Mouse (Mus musculus) hindbrain, embryonic 14.5 days (tissue): Measurements from ENCODE around the gene Vmn1r215. TPM values are rescaled to one million over a fixed set of nuclear protein-coding genes. Genes with fewer than 3 reads are reported as not detected.
"Not testable (repeated sequence)": the region's sequence is repeated elsewhere in the genome, so short reads cannot be mapped to it uniquely, and the experiment has no call there.

Experiments
- ATAC-seq: fragments of 200-750 bp; cut with Nextera tagmentation; 2 replicates; pipeline ENCODE4 v1.8.0; 2017; ENCODE audit warnings: moderate number of reproducible peaks, mild to moderate bottlenecking, moderate TSS enrichment, moderate library complexity; ENCODE audit not compliant: low FRiP score
- DNase-seq: peaks from one replicate; pipeline ENCODE4 v3.0.0-alpha.2; 2015; ENCODE audit warnings: low spot score
- H3K27ac ChIP-seq: fragments of 300-500 bp; sonication (generic); 2 replicates; pipeline ENCODE4 v1.5.1; 2014; ENCODE audit warnings: mild to moderate bottlenecking, moderate library complexity
- H3K27me3 ChIP-seq: fragments of 300-500 bp; sonication (generic); 2 replicates; pipeline ENCODE4 v1.6.1; 2014; ENCODE audit warnings: mild to moderate bottlenecking, low read length, mixed read lengths; ENCODE audit not compliant: control insufficient read depth, insufficient read depth
- H3K36me3 ChIP-seq: fragments of 300-500 bp; sonication (generic); replicated peaks from 2 replicates; pipeline ENCODE4 v1.6.1; 2014; ENCODE audit not compliant: control insufficient read depth, insufficient read depth
- H3K4me1 ChIP-seq: fragments of 300-500 bp; sonication (generic); replicated peaks from 2 replicates; pipeline ENCODE4 v1.6.1; 2014; ENCODE audit warnings: antibody characterized with exemption, low read length, mixed read lengths; ENCODE audit not compliant: control insufficient read depth, insufficient read depth
- H3K4me2 ChIP-seq: fragments of 300-500 bp; sonication (generic); replicated peaks from 2 replicates; pipeline ENCODE4 v1.6.1; 2014; ENCODE audit warnings: mild to moderate bottlenecking, moderate library complexity
- H3K4me3 ChIP-seq: fragments of 300-500 bp; sonication (generic); replicated peaks from 2 replicates; pipeline ENCODE4 v1.5.1; 2014; ENCODE audit warnings: mild to moderate bottlenecking, low read length
- H3K9ac ChIP-seq: fragments of 300-500 bp; sonication (generic); 2 replicates; pipeline ENCODE4 v1.6.1; 2014
- H3K9me3 ChIP-seq: fragments of 300-500 bp; sonication (generic); 2 replicates; pipeline ENCODE4 v1.6.1; 2016; ENCODE audit warnings: low read length; ENCODE audit not compliant: control insufficient read depth
- WGBS: fragments of 180-500 bp; shearing (Covaris S2); extraction: QIAGEN DNeasy Blood & Tissue Kit; methylation state at CpG from one replicate; pipeline ENCODE4 v1.1.7; 2014; 5-methylcytosine and 5-hydroxymethylcytosine counted together
- polyA plus RNA-seq: library from polyadenylated mRNA; unstranded; fragments of >200 nt; fragmentation: Nextera tagmentation; extraction: Ambion mirVana; gene quantifications from 2 replicates; pipeline ENCODE4 v1.2.1, GENCODE M21; 2014

Vmn1r215 gene
- polyA plus RNA-seq = not detected in 2 replicates

DNA sequence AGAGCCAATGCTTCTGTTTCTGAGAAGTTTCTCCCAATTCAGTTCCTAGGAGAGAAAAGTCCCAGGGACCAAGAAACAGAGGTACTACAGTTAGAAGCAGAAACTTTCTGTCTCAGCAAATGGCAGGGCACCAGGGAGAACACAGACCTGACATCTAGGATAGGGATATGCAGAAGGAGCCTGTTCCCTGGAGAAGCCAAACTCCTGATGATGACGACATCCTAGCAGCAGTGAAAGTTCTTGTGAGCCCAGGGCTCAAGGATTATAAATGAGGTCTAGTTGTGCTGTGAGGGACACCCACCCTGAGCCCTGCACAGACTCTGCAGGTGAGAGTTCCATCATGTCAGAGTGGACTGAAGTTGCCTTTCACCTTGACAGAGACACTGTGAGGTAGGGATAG, at the start of gene Vmn1r215:
Vmn1r215 (plus strand) TSS at position 301 of the 400 bp plus-strand sequence.
- ATAC-seq (no peak), DNase-seq (no peak)
- Histone ChIP-seq H3K4me2 (no peak within 1 kb of the TSS), H3K9me3 (no peaks in the 10 kb centered on the region), H3K4me3 (no peak within 1 kb of the TSS), H3K27me3 (no peaks in the 10 kb centered on the region), H3K36me3 (no peaks in the 10 kb centered on the region), H3K4me1 (no peaks in the 10 kb centered on the region), H3K27ac (no peak within 1 kb of the TSS), H3K9ac (no peak within 1 kb of the TSS)
- 90% methylated on average over 1 of the region's 1 CpGs for WGBS

- no peak overlapping the region for H3K9ac ChIP-seq
- H3K27ac ChIP-seq = no peak overlapping the region
- H3K4me2 ChIP-seq = no peak overlapping the region
- H3K4me1 ChIP-seq = no peaks in the 10 kb centered on the region
- H3K9me3 ChIP-seq = no peaks in the 10 kb centered on the region
- no peaks in the 10 kb centered on the region for H3K36me3 ChIP-seq
- ATAC-seq (no peak), DNase-seq (no peak)
- no peak overlapping the region for H3K4me3 ChIP-seq
- no peaks in the 10 kb centered on the region for H3K27me3 ChIP-seq
Measured at GRCm38 (mm10) chr13:23018158-23018557, 49.7 kb upstream of the Vmn1r215 start.

DNA sequence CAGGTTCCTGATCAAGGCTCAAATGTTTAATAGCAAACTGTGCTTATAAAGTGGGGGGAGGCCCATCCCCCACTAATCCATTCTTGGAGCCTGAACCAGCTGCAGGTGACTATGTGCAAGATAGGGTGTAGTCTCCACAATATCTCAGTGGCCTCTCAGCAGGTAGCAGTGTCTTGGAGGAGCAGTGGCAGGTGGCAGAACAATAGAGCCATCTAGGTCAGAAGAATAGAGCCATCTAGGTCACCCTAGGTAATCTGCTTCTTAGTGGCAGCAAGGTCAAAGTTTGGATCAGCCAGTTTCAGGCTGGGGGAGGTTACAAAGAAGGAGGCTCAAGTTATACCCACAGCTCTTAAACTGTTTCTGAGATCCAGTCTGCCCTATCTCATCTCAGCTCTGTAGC, 43.0 kb upstream of the Vmn1r215 start:
- H3K36me3 ChIP-seq = no peaks in the 10 kb centered on the region
- no peak overlapping the region for H3K4me3 ChIP-seq
- DNase-seq = no peak
- no peak for ATAC-seq
- H3K9me3 ChIP-seq = no peaks in the 10 kb centered on the region
- H3K4me2 ChIP-seq = no peak overlapping the region
- no peak overlapping the region for H3K9ac ChIP-seq
- H3K27me3 ChIP-seq = no peaks in the 10 kb centered on the region
- H3K27ac ChIP-seq = no peak overlapping the region
- H3K4me1 ChIP-seq = no peaks in the 10 kb centered on the region

DNA sequence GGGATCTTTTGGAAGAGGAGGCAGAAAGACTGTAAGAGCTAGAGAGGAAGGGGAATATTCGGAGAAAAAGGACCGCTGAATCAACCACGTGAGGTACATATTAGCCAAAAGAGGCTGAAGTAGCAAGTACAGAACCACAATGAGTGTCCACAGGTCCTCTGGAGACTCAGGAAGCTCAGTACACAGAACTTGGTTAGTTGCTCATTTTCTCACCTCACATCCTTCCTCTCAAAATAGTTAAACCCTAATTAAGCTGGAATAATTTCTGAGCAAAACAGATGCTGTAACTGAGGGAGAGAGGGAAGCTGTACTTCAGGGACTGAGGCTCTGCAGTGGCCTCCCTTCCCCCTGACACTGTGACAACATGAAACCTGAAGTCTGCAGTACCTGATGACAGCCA, 37.7 kb upstream of the Vmn1r215 start, which contains the start of gene Vmn1r214:
Vmn1r214 (plus strand) TSS at position 301 of the 400 bp plus-strand sequence.
- 91% methylated on average over 3 of the region's 3 CpGs for WGBS
- Histone ChIP-seq H3K9ac (no peak within 1 kb of the TSS), H3K9me3 (no peaks in the 10 kb centered on the region), H3K27me3 (no peaks in the 10 kb centered on the region), H3K27ac (no peak within 1 kb of the TSS), H3K4me1 (no peaks in the 10 kb centered on the region), H3K4me3 (no peak within 1 kb of the TSS), H3K4me2 (no peak within 1 kb of the TSS), H3K36me3 (no peaks in the 10 kb centered on the region)
- ATAC-seq = no peak
- DNase-seq = no peak

DNA sequence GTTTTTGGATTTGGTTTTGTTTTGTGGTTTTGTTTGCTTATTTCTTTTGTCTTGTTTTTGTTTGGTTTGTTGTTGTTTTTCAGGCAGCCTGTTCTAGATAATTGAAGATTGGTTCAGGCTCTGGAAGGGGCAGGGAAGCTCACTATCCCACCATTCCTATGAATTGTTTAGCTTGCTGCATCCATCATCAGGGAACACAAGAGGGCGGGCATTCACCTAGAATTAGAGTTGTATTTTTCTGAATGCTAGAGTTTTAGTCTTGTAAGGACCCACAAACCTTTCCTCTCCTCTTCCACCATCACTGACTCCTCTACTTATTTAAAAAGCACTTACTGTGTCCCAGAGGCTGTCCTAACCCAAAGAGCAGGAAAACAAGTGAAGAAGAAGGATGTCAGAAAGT, 10.0 kb upstream of the Vmn1r215 start:
- 63% methylated on average over 1 of the region's 1 CpGs for WGBS
- DNase-seq = no peak

DNA sequence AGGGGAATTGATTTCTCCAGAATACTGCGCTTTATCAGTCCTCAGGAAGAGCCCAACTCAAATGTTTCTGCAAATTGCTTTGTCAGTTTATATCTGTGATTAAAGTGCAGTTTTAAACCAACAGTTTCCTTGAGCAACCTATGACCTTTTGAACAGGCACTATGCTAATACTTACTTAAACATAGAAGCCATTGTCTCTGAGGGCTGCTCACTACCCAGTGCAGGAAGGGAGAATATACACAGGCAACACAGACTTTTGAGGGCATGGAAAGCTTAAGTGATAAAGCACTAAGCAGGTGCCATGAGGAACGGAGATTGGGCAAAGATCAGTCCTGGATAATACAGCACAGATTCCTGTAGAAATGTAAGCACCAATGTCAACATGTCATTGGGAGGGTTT, 1.5 kb downstream of the Vmn1r215 start:
- ATAC-seq (no peak), DNase-seq (no peak)
- H3K4me1 ChIP-seq = no peaks in the 10 kb centered on the region
- H3K9me3 ChIP-seq = no peaks in the 10 kb centered on the region
- H3K4me2 ChIP-seq = no peak overlapping the region
- H3K4me3 ChIP-seq = no peak overlapping the region
- no peaks in the 10 kb centered on the region for H3K36me3 ChIP-seq
- H3K27ac ChIP-seq = no peak overlapping the region
- 98% methylated on average over 2 of the region's 2 CpGs for WGBS
- H3K27me3 ChIP-seq = no peaks in the 10 kb centered on the region
- no peak overlapping the region for H3K9ac ChIP-seq

More for the DNA sequence above, 10.0 kb upstream of the Vmn1r215 start:
- no peak overlapping the region for H3K9ac ChIP-seq
- H3K27ac ChIP-seq = no peak overlapping the region
- no peaks in the 10 kb centered on the region for H3K4me1 ChIP-seq
- H3K9me3 ChIP-seq = no peaks in the 10 kb centered on the region
- H3K4me3 ChIP-seq = no peak overlapping the region
- H3K4me2 ChIP-seq = no peak overlapping the region
- no peaks in the 10 kb centered on the region for H3K36me3 ChIP-seq
- ATAC-seq = no peak
- H3K27me3 ChIP-seq = no peaks in the 10 kb centered on the region

- Histone ChIP-seq H3K4me3 (no peak overlapping the region), H3K36me3 (no peaks in the 10 kb centered on the region), H3K4me2 (no peak overlapping the region), H3K9ac (no peak overlapping the region), H3K27ac (no peak overlapping the region), H3K27me3 (no peaks in the 10 kb centered on the region), H3K9me3 (no peaks in the 10 kb centered on the region), H3K4me1 (no peaks in the 10 kb centered on the region)
- DNase-seq (no peak), ATAC-seq (no peak)
- 96% methylated on average over 4 of the region's 4 CpGs for WGBS
Measured at GRCm38 (mm10) chr13:23094386-23094785, 26.6 kb downstream of the Vmn1r215 start.

DNA sequence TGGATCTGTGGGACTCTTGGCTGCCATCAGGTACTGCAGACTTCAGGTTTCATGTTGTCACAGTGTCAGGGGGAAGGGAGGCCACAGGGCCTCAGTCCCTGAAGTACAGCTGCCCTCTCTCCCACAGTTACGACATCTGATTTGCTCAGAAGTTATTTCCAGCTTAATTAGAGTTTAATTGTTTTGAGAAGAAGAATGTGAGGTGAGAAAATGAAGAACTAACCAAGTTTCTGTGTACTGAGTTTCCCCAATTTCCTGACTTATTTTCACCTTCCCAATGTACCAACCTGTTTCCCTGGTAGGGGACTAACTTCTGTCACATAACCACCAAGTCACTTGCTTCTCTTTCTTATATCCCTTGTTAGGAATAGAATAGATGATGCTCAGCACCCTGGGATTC, 50.3 kb downstream of the Vmn1r215 start, which contains the start of gene Vmn1r217:
Vmn1r217 (minus strand) TSS at position 101 of the 400 bp plus-strand sequence.
- not testable (repeated sequence) for H3K9ac ChIP-seq, H3K36me3 ChIP-seq, H3K9me3 ChIP-seq, DNase-seq, H3K4me1 ChIP-seq, H3K27ac ChIP-seq, H3K4me3 ChIP-seq, H3K4me2 ChIP-seq, H3K27me3 ChIP-seq, ATAC-seq
- 97% methylated on average over 1 of the region's 1 CpGs for WGBS

DNA sequence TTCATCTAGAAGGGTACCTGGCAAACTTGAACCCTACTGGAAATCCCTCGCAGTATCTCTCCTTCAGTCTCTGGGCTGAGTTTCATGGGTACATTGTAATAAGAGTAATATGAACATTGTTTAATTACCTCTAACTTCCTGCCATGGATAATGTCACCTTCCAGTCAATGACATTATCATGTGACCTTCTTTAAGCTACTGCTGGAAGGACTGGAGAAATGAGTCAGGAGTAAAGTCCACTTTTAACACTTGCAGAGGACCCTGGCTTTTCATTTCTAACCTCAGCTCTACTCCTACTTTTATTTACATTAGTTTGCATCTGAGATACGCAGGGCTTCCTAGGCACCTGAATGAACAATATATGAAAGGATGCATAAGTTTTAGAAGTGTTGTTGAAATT, 52.8 kb downstream of the Vmn1r215 start:
- DNase-seq = no peak
- Histone ChIP-seq H3K36me3 (no peaks in the 10 kb centered on the region), H3K27ac (no peak overlapping the region), H3K4me1 (no peaks in the 10 kb centered on the region), H3K4me2 (no peak overlapping the region), H3K9ac (no peak overlapping the region), H3K4me3 (no peak overlapping the region), H3K27me3 (no peaks in the 10 kb centered on the region), H3K9me3 (no peaks in the 10 kb centered on the region)
- ATAC-seq = no peak
- 92% methylated on average over 2 of the region's 2 CpGs for WGBS
